Mouse (Mus musculus) ovary, postnatal 10 days (tissue): Measurements from ENCODE around the gene Bax.
"Not testable (repeated sequence)": the region's sequence is repeated elsewhere in the genome, so short reads cannot be mapped to it uniquely, and the experiment has no call there.

Experiments
- DNase-seq: peaks from one replicate; pipeline ENCODE4 v3.0.0; 2022; ENCODE audit warnings: low spot score

The Bax gene

GRCm38 (mm10) chr7:45481374-45481927 lies 14.8 kb upstream of the Bax start, which contains the start of gene Tulp2:
TSS of gene Tulp2 (plus strand) at chr7:45481877.
- no peak for DNase-seq

GRCm38 (mm10) chr7:45480310-45480709 lies 13.6 kb upstream of the Bax start:
- DNase-seq = not testable (repeated sequence)

GRCm38 (mm10) chr7:45478774-45479173 lies 12.1 kb upstream of the Bax start:
- DNase-seq = no peak

- no peak for DNase-seq
These were observed 10.3 kb upstream of the Bax start for GRCm38 (mm10) chr7:45477003-45477402.

GRCm38 (mm10) chr7:45476453-45476852 lies 9.8 kb upstream of the Bax start:
- no peak for DNase-seq

GRCm38 (mm10) chr7:45475291-45475969 lies 8.7 kb upstream of the Bax start:
- DNase-seq = no peak

GRCm38 (mm10) chr7:45470869-45471268 lies 4.2 kb upstream of the Bax start:
- no peak for DNase-seq

- DNase-seq = no peak
These were observed 482 bp upstream of the Bax start for GRCm38 (mm10) chr7:45467090-45467670.

GRCm38 (mm10) chr7:45465549-45465948 lies 1.1 kb downstream of the Bax start:
- no peak for DNase-seq

- no peak for DNase-seq
These were observed 1.6 kb downstream of the Bax start for GRCm38 (mm10) chr7:45465112-45465511.

GRCm38 (mm10) chr7:45463987-45464778 lies 2.5 kb downstream of the Bax start:
- no peak for DNase-seq

- not testable (repeated sequence) for DNase-seq
These were observed 3.8 kb downstream of the Bax start for GRCm38 (mm10) chr7:45462868-45463267.

- no peak for DNase-seq
These were observed 4.4 kb downstream of the Bax start for GRCm38 (mm10) chr7:45462325-45462724.

GRCm38 (mm10) chr7:45461781-45462180 lies 4.9 kb downstream of the Bax start:
- DNase-seq = no peak

GRCm38 (mm10) chr7:45461326-45461725 lies 5.4 kb downstream of the Bax start:
- DNase-seq = no peak

GRCm38 (mm10) chr7:45460860-45461314 lies 5.8 kb downstream of the Bax start:
- DNase-seq = no peak

- DNase-seq = no peak
These were observed 6.3 kb downstream of the Bax start for GRCm38 (mm10) chr7:45460377-45460776.

- peak; percentile 94 for DNase-seq
These were observed 7.0 kb downstream of the Bax start, which contains the start of gene Ftl1 for GRCm38 (mm10) chr7:45459564-45460140. TSS of gene Ftl1 (minus strand) at chr7:45459884.

GRCm38 (mm10) chr7:45458748-45459563 lies 7.7 kb downstream of the Bax start:
- DNase-seq = peak; percentile 56

- no peak for DNase-seq
These were observed 9.3 kb downstream of the Bax start for GRCm38 (mm10) chr7:45457204-45458060.
